Mouse (Mus musculus) forebrain, embryonic 14.5 days (tissue): ENCODE results near the gene Krba1. TPM values are rescaled to one million over a fixed set of nuclear protein-coding genes. Genes with fewer than 3 reads are reported as not detected.

ENCODE experiments used
- ATAC-seq: fragments of 200-750 bp; cut with Nextera tagmentation; 2 replicates; pipeline ENCODE4 v1.8.0; 2017; ENCODE audit warnings: mild to moderate bottlenecking, moderate library complexity
- DNase-seq: peaks from one replicate; pipeline ENCODE4 v3.0.0-alpha.2; 2015; ENCODE audit warnings: low spot score
- H3K27ac ChIP-seq: fragments of 300-500 bp; sonication (generic); 2 replicates; pipeline ENCODE4 v1.5.1; 2014; ENCODE audit warnings: low read depth, mild to moderate bottlenecking, control low read depth, low read length, moderate library complexity
- H3K27me3 ChIP-seq: fragments of 300-500 bp; sonication (generic); replicated peaks from 2 replicates; pipeline ENCODE4 v1.6.1; 2014; ENCODE audit warnings: low read length, control low read depth, mixed read lengths; ENCODE audit not compliant: control insufficient read depth, insufficient read depth
- H3K36me3 ChIP-seq: fragments of 300-500 bp; sonication (generic); 2 replicates; pipeline ENCODE4 v1.6.1; 2014; ENCODE audit warnings: low read length, control low read depth; ENCODE audit not compliant: control insufficient read depth, insufficient read depth
- H3K4me1 ChIP-seq: fragments of 300-500 bp; sonication (generic); 2 replicates; pipeline ENCODE4 v1.6.1; 2014; ENCODE audit warnings: antibody characterized with exemption, low read length, control low read depth; ENCODE audit not compliant: control insufficient read depth, insufficient read depth
- H3K4me2 ChIP-seq: fragments of 300-500 bp; sonication (generic); 2 replicates; pipeline ENCODE4 v1.6.1; 2014; ENCODE audit warnings: mild to moderate bottlenecking, control low read depth, low read length
- H3K4me3 ChIP-seq: fragments of 300-500 bp; sonication (generic); 2 replicates; pipeline ENCODE4 v1.5.1; 2014; ENCODE audit warnings: low read depth, low read length, control low read depth
- H3K9ac ChIP-seq: fragments of 300-500 bp; sonication (generic); 2 replicates; pipeline ENCODE4 v1.6.1; 2014; ENCODE audit warnings: mild to moderate bottlenecking, low read length, control low read depth, moderate library complexity
- H3K9me3 ChIP-seq: fragments of 300-500 bp; sonication (generic); replicated peaks from 2 replicates; pipeline ENCODE4 v1.6.1; 2016; ENCODE audit warnings: low read length, control low read depth, mixed read lengths; ENCODE audit not compliant: control insufficient read depth
- WGBS: fragments of 180-500 bp; shearing (Covaris S2); extraction: QIAGEN DNeasy Blood & Tissue Kit; methylation state at CpG from one replicate; pipeline ENCODE4 v1.1.7; 2014; 5-methylcytosine and 5-hydroxymethylcytosine counted together
- polyA plus RNA-seq: library from polyadenylated mRNA; unstranded; fragments of >200 nt; fragmentation: Nextera tagmentation; extraction: Ambion mirVana; gene quantifications from 2 replicates; pipeline ENCODE4 v1.2.1, GENCODE M21; 2014

Krba1 gene
- polyA plus RNA-seq, 1 experiment from 2014 or later, result 17.1 TPM

GRCm38 (mm10) chr6:48415636-48416035 lies 20.2 kb downstream of the Krba1 start:
- H3K9ac ChIP-seq, result no peak overlapping the region
- 96% methylated on average over 7 of the region's 7 CpGs for WGBS
- peaks cover 77% of the 10 kb centered on the region for H3K36me3 ChIP-seq
- no peaks in the 10 kb centered on the region for H3K4me1 ChIP-seq
- H3K9me3 ChIP-seq, result no peaks in the 10 kb centered on the region
- H3K4me3 ChIP-seq, result no peak overlapping the region
- DNase-seq (no peak), ATAC-seq (no peak)
- no peak overlapping the region for H3K27ac ChIP-seq
- no peaks in the 10 kb centered on the region for H3K27me3 ChIP-seq
- no peak overlapping the region for H3K4me2 ChIP-seq

GRCm38 (mm10) chr6:48416486-48416885 lies 21.1 kb downstream of the Krba1 start:
- no peak for ATAC-seq
- H3K4me1 ChIP-seq, result no peaks in the 10 kb centered on the region

GRCm38 (mm10) chr6:48420647-48421046 lies 25.3 kb downstream of the Krba1 start:
- ATAC-seq (0 out of 2 replicates have a peak, but pooled peaks have one; percentile 40), DNase-seq (no peak)
- H3K9me3 ChIP-seq, result no peaks in the 10 kb centered on the region
- 11% methylated on average over 2 of the region's 2 CpGs for WGBS
- H3K36me3 ChIP-seq, result peaks cover 27% of the 10 kb centered on the region
- no peaks in the 10 kb centered on the region for H3K4me1 ChIP-seq
- no peaks in the 10 kb centered on the region for H3K27me3 ChIP-seq
- no peak overlapping the region for H3K4me3 ChIP-seq
- no peak overlapping the region for H3K27ac ChIP-seq
- H3K4me2 ChIP-seq, result no peak overlapping the region
- no peak overlapping the region for H3K9ac ChIP-seq

More at GRCm38 (mm10) chr6:48416486-48416885, 21.1 kb downstream of the Krba1 start:
- Histone ChIP-seq H3K27ac (no peak overlapping the region), H3K9ac (no peak overlapping the region), H3K9me3 (no peaks in the 10 kb centered on the region), H3K4me2 (no peak overlapping the region), H3K27me3 (no peaks in the 10 kb centered on the region), H3K4me3 (no peak overlapping the region), H3K36me3 (peaks cover 69% of the 10 kb centered on the region)
- WGBS, result 89% methylated on average over 2 of the region's 2 CpGs
- no peak for DNase-seq

- 66% methylated on average over 3 of the region's 3 CpGs for WGBS
These were observed 27.9 kb downstream of the Krba1 start for GRCm38 (mm10) chr6:48423336-48423735.

GRCm38 (mm10) chr6:48424074-48424473 lies 28.7 kb downstream of the Krba1 start:
- WGBS, result 71% methylated on average over 5 of the region's 5 CpGs
- Histone ChIP-seq H3K27ac (no peak overlapping the region), H3K9me3 (no peaks in the 10 kb centered on the region), H3K36me3 (no peaks in the 10 kb centered on the region), H3K4me1 (no peaks in the 10 kb centered on the region), H3K4me2 (no peak overlapping the region), H3K9ac (no peak overlapping the region), H3K27me3 (no peaks in the 10 kb centered on the region), H3K4me3 (no peak overlapping the region)
- DNase-seq (no peak), ATAC-seq (no peak)

More at GRCm38 (mm10) chr6:48423336-48423735, 27.9 kb downstream of the Krba1 start:
- Histone ChIP-seq H3K9ac (no peak overlapping the region), H3K27ac (no peak overlapping the region), H3K27me3 (no peaks in the 10 kb centered on the region), H3K4me1 (no peaks in the 10 kb centered on the region), H3K36me3 (0 out of 2 replicates have a peak, but pooled peaks cover 2% of the 10 kb centered on the region), H3K9me3 (no peaks in the 10 kb centered on the region), H3K4me2 (no peak overlapping the region), H3K4me3 (no peak overlapping the region)
- ATAC-seq (no peak), DNase-seq (no peak)

GRCm38 (mm10) chr6:48426956-48427355 lies 31.6 kb downstream of the Krba1 start:
- H3K9me3 ChIP-seq, result no peaks in the 10 kb centered on the region
- H3K4me1 ChIP-seq, result no peaks in the 10 kb centered on the region
- no peak overlapping the region for H3K4me3 ChIP-seq
- H3K9ac ChIP-seq, result no peak overlapping the region
- no peak for DNase-seq
- no peaks in the 10 kb centered on the region for H3K36me3 ChIP-seq
- no peak for ATAC-seq
- no peak overlapping the region for H3K27ac ChIP-seq
- no peaks in the 10 kb centered on the region for H3K27me3 ChIP-seq
- no peak overlapping the region for H3K4me2 ChIP-seq
- WGBS, result 81% methylated on average over 5 of the region's 5 CpGs

- ATAC-seq (no peak), DNase-seq (no peak)
- WGBS, result 73% methylated on average over 4 of the region's 4 CpGs
- Histone ChIP-seq H3K36me3 (no peaks in the 10 kb centered on the region), H3K27ac (no peak overlapping the region), H3K9me3 (no peaks in the 10 kb centered on the region), H3K9ac (no peak overlapping the region), H3K4me2 (no peak overlapping the region), H3K27me3 (no peaks in the 10 kb centered on the region), H3K4me3 (no peak overlapping the region), H3K4me1 (no peaks in the 10 kb centered on the region)
These were observed 33.6 kb downstream of the Krba1 start for GRCm38 (mm10) chr6:48428769-48429557.

- ATAC-seq (no peak), DNase-seq (no peak)
- Histone ChIP-seq H3K4me3 (no peak overlapping the region), H3K27me3 (no peaks in the 10 kb centered on the region), H3K9me3 (no peaks in the 10 kb centered on the region), H3K4me1 (no peaks in the 10 kb centered on the region), H3K4me2 (no peak overlapping the region), H3K9ac (no peak overlapping the region), H3K27ac (no peak overlapping the region), H3K36me3 (no peaks in the 10 kb centered on the region)
- WGBS, result 81% methylated on average over 5 of the region's 5 CpGs
These were observed 35.4 kb downstream of the Krba1 start for GRCm38 (mm10) chr6:48430748-48431147.
